Mouse (Mus musculus) spleen, embryonic (tissue): Measurements from ENCODE around the gene Wnt9b.
"Not testable (repeated sequence)": the region's sequence is repeated elsewhere in the genome, so short reads cannot be mapped to it uniquely, and the experiment has no call there.

Source experiments
- CTCF ChIA-PET: fragments of 350-600 bp; sonication (Branson Sonifier 250); formaldehyde crosslinking; loops from one replicate; lab custom pipeline; 2022; lab: Charles Lee

Wnt9b gene

DNA sequence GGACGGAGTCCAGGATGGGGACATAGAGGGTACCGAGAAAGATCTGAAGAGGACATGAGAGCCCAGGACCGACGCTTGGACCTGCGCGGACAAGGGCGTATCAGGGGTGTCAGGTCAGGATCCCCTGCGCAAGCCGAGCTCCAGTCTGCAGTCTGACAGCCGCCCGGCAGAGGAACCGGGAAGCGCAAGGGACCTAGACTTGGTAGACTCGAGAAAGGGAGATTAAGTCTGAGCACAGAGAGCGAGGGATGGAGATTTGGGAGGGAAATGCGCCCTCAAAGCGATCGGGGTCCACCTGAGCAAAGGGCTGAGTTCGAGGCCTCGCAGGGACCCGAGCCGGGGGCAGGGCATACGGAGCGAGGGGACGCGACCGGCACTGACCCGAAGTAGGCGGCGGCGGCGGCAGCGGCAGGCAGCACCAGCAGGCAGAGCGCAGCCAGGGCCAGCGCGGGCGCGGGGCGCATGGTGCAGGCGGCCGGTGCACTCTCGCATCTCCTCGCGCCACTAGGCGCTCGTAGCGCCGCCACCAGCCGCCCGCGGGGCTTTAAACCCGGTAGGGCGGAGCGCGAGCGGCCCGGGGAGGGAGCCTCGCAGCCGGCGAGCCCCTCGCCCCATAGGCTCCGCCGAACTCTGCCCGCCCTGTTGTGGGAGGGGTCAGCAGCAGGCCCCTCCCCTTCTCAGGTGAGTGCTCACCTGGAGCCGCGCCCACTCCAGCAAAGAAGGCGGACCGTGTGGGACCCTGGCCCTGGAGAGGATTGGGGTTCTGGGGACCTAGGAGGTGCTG, at the start of gene Wnt9b:
TSS of gene Wnt9b (minus strand) at position 516 of the 784 bp plus-strand sequence.
- CTCF ChIA-PET, result no interaction called here

DNA sequence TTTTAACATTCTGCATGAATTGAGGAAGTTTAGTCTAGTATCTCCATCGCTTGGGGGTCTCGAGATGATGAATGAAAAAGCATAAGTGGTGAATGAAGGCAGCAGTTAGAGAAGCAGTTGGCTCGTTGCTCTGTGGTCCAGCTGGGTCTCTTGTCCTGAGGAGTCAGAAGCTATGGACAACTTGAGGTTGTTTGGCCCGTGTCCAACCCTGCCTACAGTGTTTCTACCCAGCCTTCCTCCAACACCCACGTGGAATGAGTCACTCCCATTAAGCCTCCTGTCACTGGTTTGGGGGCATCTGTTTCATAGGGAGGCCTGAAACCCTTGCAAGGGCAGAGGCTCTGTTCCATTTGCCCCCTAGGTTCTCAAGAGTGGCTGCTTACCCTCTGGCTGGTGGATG, 40.3 kb upstream of the Wnt9b start:
- CTCF ChIA-PET, result no interaction called here

DNA sequence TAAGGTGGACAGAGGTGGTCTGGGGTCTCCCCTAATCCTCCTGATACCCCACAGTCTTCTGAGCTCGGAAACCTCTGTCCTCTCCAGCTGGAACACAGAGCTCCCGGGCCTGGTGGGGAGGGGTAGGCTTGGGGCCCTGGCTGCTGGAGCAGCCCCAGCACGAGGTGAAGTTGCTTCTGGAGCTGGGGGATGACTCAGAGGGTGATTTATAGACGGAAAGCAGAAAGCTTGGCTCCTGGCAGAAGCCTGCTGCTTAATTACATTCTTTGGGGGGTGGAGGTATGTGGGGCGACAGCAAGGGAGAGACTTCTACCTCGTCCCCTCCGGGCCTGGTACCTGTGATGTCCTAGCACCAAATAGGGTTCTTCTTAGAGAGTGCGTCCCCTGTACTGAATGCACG, 30.5 kb upstream of the Wnt9b start:
- CTCF ChIA-PET, result interaction anchor here (0.6 kb wide), 2 partner anchors 102 to 1390 kb away, joined by 3 to 6 read pairs; no protein-coding TSS in a partner anchor

DNA sequence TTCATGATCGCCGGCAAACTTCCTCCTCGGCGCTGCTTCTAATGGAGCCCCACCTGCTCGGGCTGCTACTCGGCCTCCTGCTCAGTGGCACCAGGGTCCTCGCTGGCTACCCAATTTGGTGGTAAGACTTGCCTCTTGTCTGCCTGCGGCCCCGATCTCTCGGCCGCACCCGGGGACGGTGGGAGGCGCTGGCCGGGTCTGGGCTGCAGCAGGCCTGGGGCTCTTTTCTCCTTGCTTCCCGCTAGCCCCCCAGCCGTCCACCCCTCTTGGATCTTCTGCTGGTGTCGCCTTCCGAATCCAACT, 24.6 kb upstream of the Wnt9b start:
- CTCF ChIA-PET, result no interaction called here

DNA sequence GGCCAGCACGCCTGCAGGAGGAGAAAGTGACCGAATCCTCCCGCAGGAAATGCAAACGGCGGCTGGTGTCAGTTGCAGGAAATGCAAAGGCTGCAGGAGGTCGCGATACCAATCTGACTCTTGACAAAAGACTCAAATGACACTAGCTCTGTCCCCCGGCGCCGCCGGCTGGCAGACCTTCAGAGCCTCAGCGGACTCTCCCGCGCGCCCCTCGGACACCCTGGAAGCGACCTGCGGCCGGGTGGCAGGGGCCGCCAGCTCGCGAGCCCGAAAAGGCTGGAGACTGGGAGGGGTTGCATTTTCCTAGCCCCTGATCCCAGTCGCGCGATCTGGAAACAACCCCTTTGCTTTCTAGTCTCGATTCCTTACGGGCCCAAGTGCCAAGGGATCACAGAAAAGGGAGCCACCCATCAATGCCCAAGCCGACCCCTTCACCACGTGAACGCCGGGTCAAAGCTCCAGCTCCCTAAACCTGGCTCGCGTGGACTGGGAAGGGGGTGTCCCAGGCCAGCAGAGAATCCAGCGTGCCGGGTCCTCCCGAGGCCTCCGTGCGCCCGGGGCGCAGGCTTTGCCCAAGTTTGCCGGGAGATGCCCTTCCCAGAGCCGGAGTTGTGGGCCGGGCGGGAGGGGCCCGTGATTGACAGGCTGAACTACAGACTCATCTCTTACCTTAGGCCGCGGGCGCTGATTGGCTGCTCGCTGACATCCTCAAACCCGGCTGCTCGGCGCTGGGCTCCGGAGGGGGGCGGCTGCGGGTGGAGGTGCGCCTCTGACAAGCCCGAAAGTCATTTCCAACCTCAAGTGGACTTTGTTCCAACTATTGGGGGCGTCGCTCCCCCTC, 24.0 kb upstream of the Wnt9b start, which contains the start of gene Wnt3:
TSS of gene Wnt3 (plus strand) at position 764 of the 841 bp plus-strand sequence.
- CTCF ChIA-PET, result no interaction called here

DNA sequence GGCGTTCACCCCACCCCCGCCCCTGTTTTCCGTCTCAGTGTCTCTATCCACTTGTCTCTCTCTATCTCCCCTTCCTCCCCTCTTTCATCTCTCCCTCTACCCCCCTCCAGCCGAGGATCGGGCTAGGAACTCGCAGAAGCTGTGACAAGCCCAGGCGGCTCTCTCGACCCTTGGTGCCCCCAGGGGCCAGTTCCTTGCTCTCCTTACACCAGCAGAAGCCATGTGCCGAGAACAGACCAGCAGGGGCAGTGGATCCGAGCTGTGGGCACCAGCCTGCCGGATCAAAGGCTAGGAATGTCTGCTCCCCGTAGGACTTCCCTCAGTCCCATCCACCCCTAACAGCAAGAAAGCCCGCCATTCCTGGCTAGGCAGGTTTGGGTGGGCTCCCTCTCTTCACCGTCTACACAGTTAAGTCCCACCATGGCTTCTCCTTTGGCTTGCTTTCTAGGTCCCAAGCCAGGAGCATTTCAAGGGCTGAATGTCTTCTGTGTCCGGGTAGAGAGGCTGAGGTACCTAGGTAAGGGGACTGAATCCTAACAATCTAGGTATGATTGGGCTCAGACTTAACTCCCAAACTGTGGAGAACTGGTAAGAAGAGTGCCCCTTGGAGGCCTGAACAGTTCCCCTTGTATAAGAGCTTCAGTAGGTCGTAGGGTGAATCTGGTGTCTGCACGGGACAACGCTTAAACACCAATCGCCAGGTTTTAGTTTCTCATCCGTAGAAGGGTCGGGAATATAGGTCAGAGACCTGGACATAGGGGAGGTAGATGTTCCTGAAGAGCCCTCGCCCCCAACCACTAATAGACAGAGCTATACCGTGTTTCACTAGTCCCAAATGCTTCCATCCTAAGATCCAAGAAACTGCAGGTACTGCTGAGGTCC, 23.1 kb upstream of the Wnt9b start:
- CTCF ChIA-PET, result no interaction called here

DNA sequence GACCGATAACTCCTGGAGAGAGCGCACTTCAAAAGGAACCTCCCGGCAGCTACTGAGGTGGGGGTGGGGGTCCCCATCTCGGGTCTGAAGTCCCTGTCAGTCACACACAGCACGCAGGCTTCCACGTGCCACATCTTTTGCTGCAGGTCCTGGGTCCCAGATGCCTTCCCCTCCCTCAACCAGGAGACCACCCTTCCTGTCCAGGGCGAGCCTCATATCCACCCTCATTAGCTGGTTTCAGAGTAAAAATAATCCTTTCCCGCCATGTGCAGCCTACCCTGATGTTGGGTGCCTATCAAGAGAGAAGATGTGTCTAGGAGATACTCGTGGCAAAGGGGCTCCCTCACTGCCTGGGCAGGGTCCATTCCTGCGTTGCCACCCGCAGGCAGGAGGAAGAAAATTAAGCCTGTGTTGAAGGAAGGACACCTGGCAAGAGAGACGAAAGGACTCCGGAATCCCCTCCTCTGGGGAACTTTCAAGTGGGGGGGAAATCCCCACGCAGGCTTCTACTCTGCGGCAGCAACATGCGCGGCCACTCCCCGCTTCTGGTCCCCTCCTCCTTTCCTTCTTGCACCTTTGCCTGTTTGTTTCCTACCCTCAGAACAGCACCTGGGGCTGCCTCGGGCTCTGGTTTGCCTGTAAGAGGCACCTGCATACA, 21.7 kb upstream of the Wnt9b start:
- CTCF ChIA-PET, result interaction anchor here (0.6 to 0.7 kb wide), 2 partner anchors 1006 to 1884 kb away, joined by 3 to 6 read pairs; no protein-coding TSS in a partner anchor

DNA sequence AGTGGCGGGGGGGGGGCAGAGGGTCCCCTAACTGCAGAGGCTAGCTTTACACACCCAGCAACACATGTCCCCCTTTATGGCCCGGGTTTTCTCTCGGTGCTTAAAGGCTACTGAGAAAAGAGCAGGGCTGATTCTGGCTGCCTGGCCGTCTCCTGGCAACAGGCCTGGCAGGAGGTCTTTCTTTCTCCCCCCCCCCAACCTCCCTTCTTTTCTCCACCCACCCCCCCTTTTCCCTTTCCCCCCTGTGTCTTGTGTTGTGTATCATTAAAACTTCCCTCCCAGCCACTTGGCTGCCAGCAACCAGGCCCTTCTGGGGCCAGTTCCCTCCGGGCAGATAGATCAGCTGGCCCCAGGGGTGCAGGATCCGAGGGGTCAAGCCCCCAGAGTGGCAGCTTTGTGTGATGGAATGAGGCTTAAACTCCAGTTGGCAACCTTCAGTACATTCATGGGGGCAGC, 16.0 kb upstream of the Wnt9b start:
- CTCF ChIA-PET, result interaction anchor here (0.6 kb wide), 1 partner anchor 146 kb away, joined by 3 read pairs; no protein-coding TSS in a partner anchor

DNA sequence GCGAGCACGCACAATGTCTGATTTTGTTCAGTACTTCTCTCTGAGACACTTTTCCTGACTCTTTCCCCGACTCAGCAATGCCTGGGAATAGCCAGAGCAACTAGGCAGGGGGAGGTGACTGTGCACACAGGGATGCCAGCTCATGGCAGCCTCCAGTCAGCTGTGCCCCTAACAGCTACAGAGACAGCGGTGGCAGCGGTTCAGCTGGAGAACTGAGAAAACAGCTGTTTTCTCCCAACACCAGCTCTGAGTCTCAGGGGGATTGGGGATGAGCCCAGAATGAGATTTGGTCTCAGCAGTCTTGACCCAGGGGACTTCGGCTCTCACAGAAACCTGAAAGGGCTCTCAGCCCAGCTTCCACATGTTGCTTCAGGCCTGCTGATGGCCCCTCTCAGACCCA, 15.0 kb upstream of the Wnt9b start:
- CTCF ChIA-PET, result no interaction called here

DNA sequence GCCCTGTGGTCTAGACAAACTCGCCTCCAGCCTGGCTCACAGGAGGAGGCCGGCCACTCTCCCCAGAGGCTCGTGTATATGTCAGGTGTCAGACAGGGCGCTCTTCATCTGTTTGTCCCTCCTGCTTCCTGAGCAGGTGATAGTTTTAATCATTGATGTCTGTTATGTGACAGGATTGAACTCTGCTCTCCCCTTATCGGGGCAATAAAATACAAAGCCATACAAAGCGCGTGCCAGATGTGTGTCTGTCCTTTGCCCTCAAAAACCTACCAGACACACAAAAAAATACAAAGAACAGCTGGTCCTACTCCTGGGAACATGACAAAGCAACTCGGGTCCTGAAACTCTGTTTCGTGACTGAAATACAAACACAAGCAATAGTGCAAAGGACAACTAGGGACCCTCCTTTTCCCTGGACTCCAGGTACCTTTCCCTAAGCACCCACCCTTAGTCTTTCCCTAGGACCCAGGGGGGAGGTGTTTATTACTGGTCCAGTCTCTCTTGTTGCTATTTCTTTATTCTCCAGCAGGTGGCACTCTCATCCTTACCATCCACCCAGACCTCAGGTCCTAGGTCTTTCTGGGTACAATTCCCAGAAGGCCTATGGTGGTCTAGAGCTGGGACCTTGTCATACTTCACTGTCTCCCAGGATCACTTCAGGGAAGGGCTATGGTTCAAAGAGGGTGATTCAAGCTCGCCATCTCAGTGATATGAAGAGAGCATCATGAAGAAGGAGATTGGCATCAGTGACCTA, 14.0 kb upstream of the Wnt9b start:
- CTCF ChIA-PET, result interaction anchor here (0.9 kb wide), 1 partner anchor 10 kb away, joined by 3 read pairs; no protein-coding TSS in a partner anchor

DNA sequence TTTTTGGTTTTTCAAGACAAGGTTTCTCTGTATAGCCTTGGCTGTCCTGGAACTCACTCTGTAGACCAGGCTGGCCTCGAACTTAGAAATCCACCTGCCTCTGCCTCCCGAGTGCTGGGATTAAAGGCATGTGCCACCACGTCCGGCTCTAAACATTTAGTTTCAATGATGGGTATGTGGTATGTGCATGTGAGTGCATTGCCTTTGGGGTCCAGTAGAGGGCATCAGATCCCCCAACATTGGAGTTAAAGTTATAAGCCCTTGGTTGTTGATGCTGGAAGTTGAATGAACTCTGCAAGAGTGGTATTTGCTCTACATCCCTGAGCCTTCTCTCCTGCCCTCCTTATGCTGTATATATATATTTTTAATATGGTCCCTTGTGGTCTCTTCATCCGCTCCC, 11.3 kb upstream of the Wnt9b start:
- CTCF ChIA-PET, result not testable (repeated sequence)

DNA sequence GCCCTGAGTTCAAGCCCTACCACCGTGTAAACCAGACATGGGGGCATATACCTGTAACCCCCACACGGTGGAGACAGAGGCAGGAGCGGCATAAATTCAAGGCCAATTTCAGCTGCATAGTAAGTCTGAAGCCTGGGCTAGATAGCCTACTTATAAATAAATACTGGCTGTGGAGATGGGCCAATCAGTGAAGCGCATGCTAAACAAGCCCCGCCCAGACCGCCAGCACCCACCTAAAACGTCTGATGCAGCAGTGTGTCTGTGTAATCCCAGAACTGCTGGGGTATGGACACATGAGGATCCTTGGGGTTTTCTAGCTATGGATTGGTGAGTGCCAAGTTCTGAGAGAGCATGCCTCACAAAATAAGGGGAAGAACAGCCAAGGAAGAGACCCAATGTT, 10.5 kb upstream of the Wnt9b start:
- CTCF ChIA-PET, result no interaction called here

DNA sequence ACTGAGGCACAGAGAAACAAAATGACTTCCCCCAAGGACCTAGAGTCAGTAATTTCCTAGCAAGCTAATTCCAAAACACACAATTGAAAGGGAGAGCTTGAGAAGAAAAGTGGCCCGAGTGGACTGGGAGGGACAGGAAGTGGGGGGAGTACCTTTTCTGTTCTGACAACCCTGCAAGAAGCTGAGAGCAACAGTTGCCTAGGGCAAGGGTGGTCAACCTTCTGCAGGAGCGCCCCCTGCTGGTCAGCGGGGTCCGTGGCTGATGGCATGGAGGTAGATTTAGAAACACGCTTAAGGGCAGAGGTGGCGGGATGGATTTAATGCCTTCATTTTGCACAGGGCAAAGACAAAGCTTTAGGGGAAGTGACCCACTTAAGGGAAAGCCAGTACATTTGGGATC, 9.1 kb upstream of the Wnt9b start:
- CTCF ChIA-PET, result no interaction called here

DNA sequence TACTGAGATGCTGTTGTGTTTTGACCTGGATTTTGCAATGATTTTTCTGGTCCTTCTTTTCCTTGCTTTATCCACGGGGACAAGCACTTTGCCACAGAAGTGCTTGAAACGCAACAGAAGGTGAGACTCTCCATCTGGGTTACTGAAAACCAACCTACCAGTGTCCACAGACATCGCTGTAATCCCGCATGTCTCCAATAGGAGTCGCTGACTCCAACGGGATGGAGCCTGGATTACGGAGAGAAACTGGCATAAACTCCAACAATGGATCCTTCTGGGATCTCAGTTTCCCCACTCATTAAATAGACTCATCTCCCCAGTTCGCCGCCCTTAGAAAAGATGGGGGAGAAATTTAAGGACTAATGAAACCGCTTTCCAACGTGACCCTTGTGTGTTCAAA, 8.4 kb upstream of the Wnt9b start:
- CTCF ChIA-PET, result no interaction called here

DNA sequence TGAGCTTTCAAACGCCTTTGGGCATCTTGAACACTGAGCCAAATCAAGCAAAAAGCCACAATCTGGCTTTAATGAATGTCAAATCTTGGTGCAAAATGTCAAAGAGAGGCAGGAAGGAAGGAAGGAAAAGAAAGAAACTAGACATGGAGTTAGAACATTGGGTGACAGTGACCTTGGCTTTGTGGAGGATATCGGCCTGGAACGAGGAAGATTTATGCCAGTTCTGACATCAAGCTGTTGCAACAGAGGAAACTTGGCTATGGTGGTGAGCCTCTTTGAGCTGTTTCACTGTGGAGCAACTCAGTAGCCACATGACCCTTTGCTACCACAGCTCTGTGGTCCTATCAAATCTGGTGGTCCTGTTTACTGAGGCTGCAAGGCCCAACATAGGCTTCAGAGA, 991 bp upstream of the Wnt9b start:
- CTCF ChIA-PET, result no interaction called here

DNA sequence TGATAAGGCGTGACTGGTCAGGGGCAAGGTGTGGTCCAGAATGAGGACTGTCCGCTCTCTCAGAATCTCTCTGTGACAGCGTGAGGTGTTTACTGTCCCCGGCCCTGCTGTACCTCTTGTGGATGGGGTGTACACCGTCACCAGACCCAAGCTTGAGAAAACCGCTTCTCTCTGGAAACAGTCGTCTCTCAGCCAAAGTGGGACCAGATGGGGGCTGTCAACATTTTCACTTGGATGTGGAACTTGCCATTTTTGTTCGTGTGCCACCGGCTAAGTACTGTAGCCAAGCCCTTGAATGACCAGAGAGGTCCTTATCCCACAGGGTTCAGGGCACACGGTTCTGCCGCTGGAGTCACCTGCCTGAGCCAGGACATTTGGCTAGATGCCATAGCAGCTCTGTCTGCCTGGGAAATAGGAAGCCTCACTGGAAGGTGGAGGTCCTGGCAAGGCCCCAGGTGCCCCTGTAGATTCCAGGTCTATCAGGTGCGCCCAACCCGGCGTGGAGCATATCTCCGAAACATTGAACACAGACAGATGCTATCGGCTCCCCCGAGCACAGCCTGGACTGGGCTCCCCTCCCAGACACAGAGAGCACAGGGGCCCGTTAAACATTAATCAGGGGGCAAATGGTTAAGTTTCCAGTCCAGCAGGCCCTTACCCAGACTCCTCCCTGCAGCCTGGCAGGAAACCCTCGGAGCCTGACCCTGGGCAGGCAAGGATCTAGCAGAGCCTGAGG, 14.4 kb downstream of the Wnt9b start:
- CTCF ChIA-PET, result no interaction called here

DNA sequence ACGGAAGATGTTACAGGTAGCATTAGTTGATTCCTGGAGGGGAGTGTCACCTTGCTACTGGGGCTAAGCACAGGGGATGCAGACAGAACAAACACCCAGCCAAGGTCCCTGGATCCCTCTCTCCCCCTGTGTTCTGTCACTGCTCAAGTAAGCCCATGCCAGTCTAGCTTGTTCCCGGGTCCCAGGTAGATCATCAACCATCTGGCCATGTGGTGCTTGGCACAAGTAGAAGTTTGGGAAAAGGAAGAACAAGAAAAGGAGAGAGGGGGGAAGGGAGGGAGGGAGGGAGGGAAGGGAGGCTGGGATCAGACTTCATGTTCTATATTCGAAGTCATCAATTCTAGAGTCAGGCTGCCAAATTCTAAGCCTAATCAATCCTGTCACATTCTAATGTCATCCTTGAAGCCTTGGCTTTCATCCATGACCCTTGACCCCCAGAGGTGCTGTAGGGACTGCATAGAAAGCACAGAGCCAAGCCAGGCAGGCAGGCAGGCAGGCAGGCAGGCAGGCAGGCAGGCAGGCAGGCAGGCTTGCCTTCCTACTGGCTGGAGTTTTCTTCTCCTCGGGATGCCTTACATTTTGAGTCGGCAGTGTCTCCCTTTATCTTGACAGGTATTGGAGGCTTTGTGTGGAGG, 15.1 kb downstream of the Wnt9b start:
- CTCF ChIA-PET, result no interaction called here

DNA sequence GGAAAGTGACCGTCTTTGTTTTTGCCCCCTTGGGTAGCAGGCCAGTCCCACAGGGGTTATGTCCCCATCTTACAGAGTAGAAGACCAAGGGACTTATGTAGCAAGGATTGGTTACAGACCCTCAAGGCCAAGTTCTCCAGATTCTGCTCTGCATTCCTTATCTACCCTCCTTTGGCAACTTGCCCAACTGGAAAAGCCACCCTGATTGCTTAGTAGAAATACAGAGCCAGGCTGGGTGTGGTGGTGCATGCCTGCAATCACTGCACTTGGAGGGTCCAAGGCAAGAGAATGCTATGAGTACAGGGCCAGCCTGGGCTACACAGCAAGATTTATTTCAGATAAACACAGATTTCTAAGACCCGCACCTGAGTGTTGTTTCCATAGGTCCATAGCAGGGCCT, 15.7 kb downstream of the Wnt9b start:
- CTCF ChIA-PET, result no interaction called here

DNA sequence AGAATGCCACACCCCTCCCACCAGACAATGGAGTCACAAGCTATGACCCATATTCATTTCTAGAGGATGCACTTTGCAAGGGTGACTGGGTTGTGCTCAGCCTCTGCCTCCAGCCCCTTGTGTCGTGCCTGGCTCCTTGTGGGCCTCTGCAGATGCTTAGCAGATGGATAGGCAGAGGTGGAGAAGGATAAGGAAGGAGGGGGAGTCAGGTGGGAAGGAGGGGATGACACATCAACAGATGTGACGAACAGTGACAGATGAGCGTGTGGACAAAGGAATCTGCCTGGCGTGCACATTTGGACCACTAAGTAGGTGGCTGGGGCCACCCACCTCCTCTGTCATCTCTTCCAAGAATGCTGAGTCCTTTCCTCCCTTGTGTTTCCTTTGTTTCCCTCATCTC, 16.6 kb downstream of the Wnt9b start:
- CTCF ChIA-PET, result no interaction called here
